In genomic region chr13:37531512-37532183, GRCm38 (mm10) we compare ENCODE assay signal across 12 mouse cellular contexts.
DNase-seq lines count a peak whose midpoint lies in the region; ATAC-seq lines count a peak whose summit lies in the region.
"Had no signal": no experiment of that assay in that cellular context is flagged by ENCODE, and none has a peak within 500 bp of the region (broad histone marks: within the 10 kb centered on the region; RNA-seq: fewer than 3 reads in every experiment).

No protein-coding gene starts in this region.

- no peak overlapping the region for H3K4me3 ChIP-seq in kidney, embryonic 15.5 days (replicated peaks)
- H3K4me3 ChIP-seq: left cerebral cortex, adult 2 months; neural tube, embryonic 15.5 days had no signal

- H3K27ac ChIP-seq in kidney, embryonic 15.5 days, result peak overlapping the region; percentile 64; the same call in 1 of the 2 replicates
- H3K27ac ChIP-seq: left cerebral cortex, adult 2 months; neural tube, embryonic 15.5 days had no signal

- H3K9me3 ChIP-seq in kidney, embryonic 15.5 days (replicated peaks), result no peaks in the 10 kb centered on the region
- H3K9me3 ChIP-seq: neural tube, embryonic 15.5 days had no signal

- H3K4me2 ChIP-seq in kidney, embryonic 15.5 days, result no peak overlapping the region
- H3K4me2 ChIP-seq: neural tube, embryonic 15.5 days had no signal

- H3K4me1 ChIP-seq in kidney, embryonic 15.5 days, result peaks cover 31% of the 10 kb centered on the region
- H3K4me1 ChIP-seq: neural tube, embryonic 15.5 days had no signal

- no peak overlapping the region for H3K9ac ChIP-seq in kidney, embryonic 15.5 days
- H3K9ac ChIP-seq: neural tube, embryonic 15.5 days had no signal

- no peaks in the 10 kb centered on the region for H3K27me3 ChIP-seq in kidney, embryonic 15.5 days
- H3K27me3 ChIP-seq: neural tube, embryonic 15.5 days had no signal

- DNase-seq in kidney, postnatal 14 days, result no peak
- DNase-seq in 3T3-L1 (ENCODE audit: low read depth, low spot score) (peak; percentile 90), NIH3T3 (ENCODE audit: low read depth) (peak; percentile 79)
- DNase-seq in gastrocnemius, postnatal 10 days, result peak; percentile 68
- no peak for DNase-seq in layer of hippocampus, postnatal 25 days (ENCODE audit: extremely low spot score in 1 of 2, low spot score in 1 of 2)
- DNase-seq: cerebellum, adult 11-12 months; heart, postnatal 36 days; lung, adult 18-20 months had no signal

- WGBS in kidney, embryonic 15.5 days, result 44% methylated on average over 8 of the region's 8 CpGs

- ATAC-seq in kidney, embryonic 15.5 days (replicated peaks; ENCODE audit: low FRiP score), result no peak
- ATAC-seq in megakaryocyte, adult 5-6 weeks (ENCODE audit: poor library complexity, severe bottlenecking), result no peak

- H3K36me3 ChIP-seq in kidney, embryonic 15.5 days, result no peaks in the 10 kb centered on the region
- H3K36me3 ChIP-seq: neural tube, embryonic 15.5 days had no signal

Comparison
In these comparisons a context has a peak if more than half of its experiments do, and no peak if none do; other contexts are left out.
1. DNase-seq: peak in 3T3-L1 (single experiment), NIH3T3 (single experiment) and gastrocnemius, postnatal 10 days (single experiment); none in kidney, postnatal 14 days (single experiment) and layer of hippocampus, postnatal 25 days (0 of 2).